Mouse (Mus musculus): ENCODE measurements around the gene Cisd2.

The Cisd2 gene

DNA sequence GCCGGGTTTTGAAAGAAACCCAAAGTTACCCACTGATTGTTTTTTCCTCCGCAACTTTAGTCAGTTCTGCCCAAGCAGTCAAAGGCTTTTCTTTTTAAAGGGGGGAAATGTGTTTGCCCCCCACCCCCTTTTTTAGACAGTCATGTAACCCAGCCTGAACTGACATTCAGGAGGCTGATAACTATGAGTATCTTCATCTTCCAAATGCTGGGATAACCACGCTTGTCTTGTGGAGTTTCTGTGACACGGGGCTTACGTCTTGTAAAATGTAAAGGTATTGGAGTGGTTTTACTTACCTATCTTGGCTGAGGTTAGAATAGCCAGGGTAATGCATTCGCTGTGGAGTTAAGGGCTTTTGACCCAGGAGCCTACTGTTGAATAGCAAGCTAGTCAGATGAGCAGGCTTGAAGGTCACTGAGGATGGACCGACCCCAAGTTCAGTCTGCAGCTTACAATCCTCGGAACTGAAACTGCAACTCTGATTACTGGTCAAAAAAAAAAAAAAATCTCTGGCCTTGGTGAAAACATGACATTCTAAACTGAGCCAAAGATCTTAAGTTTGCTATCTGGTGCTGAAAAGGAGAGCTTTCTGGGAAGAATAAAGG, at the start of gene Cisd2:
Gene Cisd2, minus strand, starts transcription at position 318 of the 605 bp plus-strand sequence.
- no peak for DNase-seq

DNA sequence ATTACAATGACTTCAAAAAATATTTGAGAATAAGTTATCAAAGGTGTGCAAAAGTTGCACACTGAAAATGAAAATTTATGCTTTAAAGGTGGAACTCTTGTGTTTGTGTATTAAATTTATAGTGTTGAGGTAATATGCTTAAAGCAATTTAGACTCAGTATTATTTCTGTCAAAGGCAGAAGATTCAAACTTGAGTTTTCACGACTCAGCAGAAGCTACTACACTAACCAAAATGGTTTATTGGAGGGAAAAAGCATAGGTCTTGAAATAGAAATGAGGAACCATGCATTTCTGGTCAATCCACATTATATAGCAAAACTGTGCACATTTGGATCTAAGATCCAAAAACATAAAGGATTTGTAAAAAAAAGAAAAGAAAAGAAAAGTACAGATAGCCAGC, 47.1 kb upstream of the Cisd2 start:
- no peak for DNase-seq

DNA sequence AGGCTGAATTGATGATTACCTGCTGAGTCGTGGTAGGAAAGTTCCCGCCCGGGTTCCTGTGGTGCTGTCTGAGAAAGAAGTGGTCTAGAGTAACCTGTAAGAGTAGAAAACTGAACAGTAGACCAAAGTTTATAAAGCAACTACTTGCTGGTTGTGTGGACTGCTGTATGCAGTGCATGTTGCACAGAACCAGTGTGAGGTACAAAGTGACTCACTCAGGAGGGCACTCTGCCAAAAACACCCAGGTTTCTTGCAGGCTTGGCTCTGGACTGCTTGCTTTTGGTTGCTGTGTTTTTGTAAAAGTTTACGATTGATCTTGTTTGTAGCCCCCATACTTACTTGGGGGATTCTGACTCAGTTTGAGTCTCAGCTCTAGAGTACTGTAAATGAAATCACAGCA, 46.2 kb upstream of the Cisd2 start:
- no peak for DNase-seq

DNA sequence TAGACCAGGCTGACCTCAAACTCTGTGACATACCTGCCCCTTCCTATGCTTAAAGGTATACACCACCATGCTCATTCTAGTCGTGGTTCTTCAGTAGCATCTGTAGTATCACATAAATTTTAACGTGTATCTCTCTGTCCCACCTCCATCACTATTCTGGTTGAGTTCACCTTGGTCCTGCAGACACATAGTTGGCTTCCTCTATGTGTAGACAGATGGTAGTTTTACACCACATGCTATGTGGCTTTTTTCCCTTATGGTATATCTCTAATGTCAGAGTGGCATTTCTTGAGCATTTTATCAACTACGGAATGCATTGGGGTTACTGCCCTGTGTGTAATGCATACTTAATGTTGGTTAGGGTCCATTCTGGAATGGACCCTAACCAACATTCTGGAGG, 45.4 kb upstream of the Cisd2 start:
- no peak for DNase-seq

DNA sequence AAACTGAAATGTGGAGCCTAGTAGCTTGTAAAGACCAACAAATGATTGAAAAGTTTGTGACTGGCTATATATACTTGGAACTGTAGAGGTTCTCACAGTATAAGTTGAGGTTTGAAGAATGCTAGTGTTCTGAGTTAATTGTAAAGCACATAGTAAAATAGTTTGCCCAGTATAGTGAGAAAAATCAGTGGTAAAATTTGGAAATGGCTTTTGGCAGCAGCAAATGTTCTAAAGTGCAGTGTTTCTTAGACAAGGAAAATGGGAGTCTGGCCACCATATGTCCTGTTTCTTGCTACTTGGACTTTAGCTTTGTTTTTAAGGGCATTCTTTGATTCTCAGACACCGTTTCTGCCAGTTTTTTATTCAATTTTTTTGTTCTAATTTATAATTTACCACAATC, 44.7 kb upstream of the Cisd2 start:
- DNase-seq, result no peak

DNA sequence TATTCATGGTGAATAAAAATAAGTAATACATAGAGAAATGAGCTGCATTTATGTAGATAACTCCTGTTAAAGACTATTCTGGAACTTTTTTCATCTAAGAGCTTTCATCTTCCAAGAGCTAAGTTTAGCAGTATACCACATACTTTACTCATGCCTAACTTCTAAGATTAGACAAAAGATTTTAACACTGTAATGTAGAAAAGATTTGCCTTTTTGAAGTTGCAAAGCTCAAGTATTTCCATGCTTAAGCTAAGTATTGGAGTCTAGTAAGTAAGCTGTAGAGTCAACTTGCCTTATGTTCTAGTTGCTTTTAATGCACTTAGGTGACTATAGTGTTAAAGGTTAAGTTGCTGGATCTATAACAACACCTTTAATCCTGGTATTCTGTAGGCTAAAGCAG, 35.3 kb upstream of the Cisd2 start:
- DNase-seq, result no peak

DNA sequence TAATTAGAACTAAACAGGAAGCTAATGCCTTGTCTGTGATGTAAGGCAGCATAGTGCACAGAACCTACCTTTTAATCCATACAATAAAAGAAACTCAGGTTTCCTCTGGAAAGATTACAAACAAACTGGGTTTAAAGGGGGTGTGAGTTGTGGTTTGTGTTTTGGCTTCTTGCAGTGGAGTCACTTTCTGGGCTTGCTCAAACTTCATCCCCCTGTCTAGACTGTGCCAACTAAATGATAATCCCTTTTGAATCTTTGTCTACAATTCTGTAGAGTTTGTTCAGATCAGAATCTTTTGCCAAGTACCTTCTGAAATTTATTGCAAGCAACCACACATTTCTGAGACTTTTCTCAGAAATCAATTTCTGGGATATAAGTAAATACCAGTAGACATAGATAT, 21.2 kb upstream of the Cisd2 start:
- DNase-seq, result no peak

DNA sequence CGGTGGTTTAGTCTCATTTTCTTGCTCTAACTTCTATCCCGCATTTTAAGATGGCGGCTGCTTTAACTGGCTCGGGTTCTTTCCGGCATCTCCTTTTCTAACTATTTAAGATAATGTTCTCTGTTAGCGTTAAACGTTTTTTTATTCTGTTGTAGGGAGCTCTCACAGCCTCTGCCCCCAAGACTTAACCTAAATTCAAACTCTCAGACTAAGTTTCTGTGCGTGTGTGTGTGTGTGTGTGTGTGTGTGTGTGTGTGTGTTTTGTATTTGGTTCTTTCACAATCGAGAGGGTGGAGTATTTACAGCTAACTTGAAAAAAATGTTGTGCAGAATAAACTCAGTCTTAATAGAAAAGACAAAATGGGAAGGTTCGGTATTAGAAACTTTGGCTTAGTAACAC, 16.9 kb upstream of the Cisd2 start:
- no peak for DNase-seq

DNA sequence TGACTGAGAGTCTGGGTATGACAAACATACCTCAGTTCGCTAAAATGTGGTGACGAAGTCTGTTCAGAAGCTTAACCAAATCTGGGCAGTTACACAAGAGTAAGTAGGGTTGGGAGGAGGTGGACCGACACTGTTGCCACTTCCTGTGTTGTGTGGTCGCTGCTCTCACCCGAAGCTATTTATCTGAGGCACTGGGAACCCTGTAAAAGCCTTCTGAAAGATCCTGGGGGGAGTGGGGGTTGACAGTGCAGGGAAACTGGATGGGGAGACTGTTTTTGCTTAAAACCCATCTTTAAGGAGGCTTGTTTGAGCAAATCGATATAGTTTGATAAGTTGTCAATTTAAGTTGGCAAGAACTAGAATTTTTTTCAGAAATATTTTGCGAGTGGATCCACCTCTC, 16.5 kb upstream of the Cisd2 start:
- DNase-seq, result peak; percentile 66

DNA sequence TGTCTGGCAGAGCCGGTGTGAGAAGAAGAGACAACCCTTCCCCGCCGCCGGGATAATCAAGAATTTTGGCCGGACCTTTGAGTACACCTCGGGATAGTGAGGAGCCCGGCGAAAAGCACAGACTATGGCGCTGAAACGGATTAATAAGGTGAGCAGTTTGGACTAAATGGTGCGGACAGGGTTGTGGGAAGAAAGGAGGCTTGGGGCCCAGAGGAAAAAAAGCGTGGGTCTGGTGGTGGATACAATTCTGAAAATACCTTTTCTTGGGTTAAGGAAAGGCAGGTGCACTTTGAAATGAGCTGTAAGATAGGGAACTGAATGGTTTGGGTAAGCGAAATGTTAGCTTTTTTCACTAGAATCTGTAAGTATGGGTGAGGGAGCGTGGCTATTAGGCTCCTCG, 15.9 kb upstream of the Cisd2 start:
- DNase-seq, result no peak

DNA sequence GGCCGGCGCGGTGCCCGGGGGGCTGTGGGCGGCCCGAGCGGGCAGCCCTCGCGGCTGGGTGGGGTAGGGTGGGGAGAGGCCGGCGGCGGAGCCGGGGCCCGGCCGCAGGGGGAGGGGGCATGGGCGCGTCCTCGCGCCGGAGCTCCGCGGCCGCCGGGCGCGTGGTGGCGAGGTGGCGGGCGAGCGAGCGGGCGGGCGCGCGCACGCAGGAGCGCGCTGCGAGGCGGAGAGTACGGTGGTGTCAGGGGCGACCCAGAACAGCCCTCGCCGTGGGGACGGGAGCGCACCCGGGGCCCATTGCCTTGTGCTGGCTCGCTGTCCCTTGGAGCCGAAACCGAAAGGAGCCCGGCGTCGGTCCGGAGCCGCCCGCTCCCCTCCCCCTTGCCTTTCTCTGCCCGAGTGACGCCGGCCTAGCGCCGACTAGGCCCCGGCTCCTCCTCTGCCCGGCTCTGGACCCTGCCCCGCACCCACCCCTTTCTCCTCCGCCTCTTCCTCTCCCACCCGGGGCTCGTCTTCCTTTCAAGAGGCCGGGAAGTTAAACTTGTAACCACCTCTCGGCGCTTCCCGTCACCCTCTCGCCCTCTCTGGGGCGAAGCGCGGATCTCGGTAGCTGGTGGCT, 15.3 kb upstream of the Cisd2 start:
- DNase-seq, result peak; percentile 85

DNA sequence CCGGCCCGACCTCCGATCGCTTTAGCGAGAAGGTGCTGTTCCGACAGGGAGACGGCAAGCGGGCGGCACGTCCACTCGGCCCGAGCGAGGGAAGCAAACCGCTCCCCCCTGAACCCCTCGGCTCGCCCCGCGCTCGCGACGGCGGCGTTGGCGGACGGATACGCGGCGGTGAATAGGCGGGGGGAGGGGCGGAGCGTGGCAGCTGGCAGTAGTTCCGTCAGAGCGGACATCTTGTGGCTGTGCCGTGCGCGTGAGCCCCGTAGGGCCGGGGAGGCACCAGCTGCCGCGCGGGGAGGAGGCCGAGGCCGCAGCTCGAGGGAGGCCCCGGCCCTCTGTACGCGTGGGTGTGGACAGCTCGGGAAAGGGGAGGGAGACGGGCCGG, 14.8 kb upstream of the Cisd2 start:
- peak; percentile 91 for DNase-seq

DNA sequence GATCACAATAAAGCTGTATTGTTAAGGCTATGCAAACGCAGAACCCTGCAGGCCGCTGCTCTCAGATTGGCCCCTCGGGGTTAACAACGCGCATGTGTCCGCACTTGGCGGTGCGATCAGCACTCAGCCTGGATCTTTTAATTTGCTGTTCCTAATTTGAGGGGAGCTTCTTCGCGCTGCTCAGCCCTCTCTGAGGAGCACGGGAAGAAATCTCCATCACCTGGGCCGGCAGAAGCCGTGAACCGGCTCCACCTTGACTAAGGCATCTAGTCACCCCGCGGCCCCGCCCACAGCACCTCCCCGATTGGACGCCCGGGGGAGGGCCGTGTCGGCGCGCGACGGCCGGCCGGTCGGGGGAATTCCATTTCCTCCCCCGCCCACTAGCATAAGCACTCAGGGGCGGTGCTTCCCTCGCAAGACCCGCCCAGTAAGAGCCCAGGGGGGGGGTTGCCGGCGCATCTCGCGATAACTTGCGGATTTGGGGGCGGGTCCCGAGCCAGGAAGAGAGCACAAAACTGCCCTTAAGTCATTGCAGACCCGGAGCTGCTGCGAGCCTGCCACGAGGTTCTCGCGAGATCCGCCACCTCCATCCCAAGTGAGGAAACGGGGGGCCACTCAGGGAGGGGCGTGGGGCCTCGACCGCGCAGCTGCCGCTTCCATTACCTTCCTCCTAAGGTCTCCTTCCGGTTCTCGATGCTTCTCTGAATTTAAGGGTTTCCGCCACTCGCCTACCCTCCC, 14.2 kb upstream of the Cisd2 start, which contains the start of gene Ube2d3:
Gene Ube2d3, plus strand, starts transcription at position 392 of the 738 bp plus-strand sequence.
- peak; percentile 99 for DNase-seq

DNA sequence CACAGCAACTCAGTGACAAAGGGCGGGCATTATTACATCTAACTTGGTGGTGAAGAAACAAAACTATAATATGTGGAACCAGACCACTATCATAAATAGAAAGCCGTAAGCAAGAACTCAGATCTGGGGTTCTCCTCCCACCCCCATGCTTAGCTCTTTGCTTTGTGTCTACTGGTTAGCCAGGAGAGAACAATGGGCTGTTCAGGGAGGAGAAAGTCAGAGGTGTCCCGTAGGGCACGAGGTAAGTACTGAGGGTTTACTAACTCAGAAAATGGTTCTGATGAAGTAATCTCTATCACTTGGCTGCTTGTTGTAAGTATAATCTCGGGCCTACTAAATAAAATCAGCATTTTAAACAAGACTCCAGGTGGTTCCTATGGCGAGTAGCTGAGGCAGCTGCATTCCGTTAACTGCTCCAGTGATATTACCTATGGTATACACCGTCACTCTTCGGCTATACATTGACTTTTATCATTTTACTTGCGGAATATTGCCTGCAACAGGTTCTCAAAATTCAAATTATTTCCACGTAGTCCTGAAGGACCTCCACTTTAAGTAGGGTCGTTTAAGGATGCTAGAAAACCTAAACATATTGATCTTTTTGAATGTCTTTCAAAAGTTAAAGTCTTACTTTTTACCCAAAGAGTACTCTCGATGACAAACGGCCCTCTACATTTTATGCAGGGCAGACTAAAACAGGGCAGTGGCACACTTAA, 13.3 kb upstream of the Cisd2 start:
- no peak for DNase-seq

DNA sequence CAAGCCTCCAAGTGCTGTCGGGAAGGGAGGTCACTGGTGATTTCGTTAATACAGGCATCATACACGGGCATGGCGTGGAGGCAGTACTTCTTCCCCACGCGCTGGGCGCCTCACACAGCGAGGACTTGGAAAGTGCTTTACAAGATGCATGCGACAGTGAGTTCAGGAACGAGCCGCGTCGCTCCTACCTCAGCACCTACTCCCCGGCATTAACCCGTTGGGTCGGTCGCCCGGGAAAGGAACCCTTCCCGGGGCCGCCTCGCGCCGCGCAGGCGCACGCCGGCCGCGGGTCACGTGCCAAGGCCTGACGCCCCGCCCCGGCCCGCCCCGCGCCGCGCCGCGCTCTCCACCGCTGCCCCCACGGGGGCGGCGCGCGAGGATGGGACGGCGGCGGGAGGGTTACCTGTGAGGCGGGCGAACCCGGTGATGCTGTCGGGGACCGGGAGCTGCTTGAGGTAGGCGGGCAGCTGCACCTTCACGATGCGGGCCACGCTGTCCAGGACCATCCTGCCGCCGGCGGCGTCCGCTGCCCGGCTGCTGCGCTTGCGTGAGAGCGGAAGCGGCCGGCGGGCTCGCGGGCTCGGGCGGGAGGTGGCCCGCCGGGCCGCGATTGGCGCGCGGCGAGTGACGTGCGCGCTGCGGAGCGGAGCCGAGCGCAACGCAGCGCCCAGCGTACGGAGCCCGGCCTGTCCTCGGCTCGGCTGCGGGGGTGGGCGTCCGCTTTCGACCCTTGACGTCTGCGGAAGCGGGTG, 693 bp downstream of the Cisd2 start:
- peak; percentile 91 for DNase-seq

DNA sequence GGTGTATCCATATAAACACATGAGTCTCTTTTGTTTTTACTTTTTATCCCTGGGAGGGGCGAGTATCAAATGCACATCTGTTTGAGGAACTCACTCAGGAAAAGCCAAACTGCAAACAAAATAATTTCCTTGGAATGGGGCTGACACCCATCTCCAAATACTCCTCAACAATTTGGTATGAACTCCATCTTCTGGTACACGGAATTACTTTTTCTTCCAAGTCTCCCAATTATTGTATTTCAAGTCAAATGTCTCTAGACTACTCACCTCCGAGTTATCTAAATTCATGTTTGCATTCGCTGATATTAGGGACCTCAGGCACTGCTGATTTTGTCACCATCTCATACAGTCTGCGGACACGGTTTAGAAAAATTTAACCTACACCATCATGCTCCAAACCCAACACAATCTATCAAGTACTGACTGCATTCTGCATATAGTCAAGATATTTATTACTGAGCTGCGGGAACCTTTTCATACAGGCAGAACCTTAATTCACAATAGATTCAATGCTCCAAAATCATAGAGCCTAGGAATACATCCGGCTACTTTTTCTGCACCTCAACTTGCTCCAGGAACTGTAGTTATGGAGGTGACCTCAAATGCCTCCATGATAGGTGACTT, 1.4 kb downstream of the Cisd2 start:
- DNase-seq, result no peak

DNA sequence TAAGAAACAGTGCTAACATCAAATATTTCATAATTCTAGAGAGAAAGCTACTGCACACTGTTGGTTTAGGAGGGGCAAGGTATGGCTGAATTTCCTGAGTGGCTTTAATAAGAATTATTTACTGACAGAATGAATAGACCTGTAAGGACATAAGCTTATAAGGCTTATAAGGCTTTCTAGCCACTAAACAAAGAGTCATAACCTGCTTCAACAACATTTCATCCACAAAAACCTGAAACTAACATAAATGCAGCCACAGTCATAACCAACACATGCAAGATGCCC, 2.5 kb downstream of the Cisd2 start:
- no peak for DNase-seq

DNA sequence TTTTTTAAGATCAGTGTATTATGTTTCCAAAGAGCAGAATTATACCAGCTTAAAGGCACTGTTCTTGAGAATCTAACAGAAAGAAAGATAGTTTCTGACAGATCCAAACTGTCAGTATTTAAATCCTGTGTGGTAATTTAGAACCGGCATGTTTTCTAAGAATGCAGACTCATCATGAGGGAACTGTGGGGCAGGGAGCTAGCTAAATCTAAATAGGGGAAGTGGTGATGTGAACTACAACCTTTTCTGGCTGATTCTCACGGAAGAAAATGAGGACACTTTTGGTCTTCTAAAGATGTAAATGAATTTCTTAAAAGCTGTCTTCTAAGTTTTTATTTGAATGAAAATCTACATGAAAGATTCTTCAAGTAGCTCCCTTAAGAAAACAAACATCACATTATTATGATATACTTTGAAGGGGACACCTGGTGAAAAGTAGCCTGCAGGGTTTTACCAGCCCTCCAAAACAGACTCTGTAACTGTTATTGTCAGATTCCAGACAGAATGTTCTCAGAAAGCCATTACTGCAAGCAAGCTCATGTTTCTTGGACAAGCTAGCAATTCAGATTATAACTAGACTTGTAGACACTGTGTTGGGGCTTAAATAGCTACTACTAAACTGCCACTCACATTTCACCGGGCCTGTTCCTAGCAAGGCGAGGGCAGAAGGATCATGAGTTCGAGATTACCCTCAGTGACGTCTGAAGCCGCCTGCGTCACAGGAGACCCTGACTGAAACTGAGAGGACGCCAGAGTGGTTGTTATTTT, 3.0 kb downstream of the Cisd2 start:
- no peak for DNase-seq

DNA sequence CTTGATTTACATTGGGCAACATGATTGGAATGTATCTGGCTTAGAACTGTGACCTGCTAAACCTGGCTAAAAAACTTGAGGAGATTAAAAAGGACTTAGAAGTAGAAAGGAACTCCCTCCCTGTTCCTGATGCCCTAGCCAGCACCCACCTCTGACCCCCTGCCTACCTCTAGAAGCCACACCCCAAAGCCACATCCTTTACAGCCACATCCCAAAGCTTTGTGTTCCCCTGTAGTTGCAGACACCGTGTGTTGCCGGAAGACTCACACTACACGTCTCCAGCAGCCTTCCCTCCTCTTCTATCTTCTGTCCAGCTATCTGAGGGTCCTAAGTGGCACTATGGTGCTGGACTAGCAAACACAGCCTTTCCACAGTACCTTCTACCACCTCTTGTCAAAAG, 5.9 kb downstream of the Cisd2 start:
- no peak for DNase-seq

DNA sequence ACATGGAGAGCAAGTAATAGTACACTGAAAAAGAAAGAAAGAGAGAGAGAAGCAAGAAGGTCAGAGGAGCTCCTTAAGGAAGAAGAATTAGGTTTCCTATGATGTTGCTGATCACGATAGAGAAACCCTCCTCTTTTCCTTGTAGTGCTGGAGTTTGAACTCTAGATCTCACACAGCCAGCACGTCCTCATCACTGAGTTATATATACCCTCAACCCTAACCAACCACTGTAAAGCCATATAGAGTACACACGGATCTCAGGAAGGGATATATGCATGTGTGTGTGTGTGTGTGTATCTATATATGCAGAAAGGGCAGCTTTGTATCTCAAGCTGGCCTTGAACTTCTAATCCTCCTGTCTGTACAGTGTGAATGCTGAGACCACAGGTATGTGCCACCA, 6.5 kb downstream of the Cisd2 start:
- DNase-seq, result no peak

DNA sequence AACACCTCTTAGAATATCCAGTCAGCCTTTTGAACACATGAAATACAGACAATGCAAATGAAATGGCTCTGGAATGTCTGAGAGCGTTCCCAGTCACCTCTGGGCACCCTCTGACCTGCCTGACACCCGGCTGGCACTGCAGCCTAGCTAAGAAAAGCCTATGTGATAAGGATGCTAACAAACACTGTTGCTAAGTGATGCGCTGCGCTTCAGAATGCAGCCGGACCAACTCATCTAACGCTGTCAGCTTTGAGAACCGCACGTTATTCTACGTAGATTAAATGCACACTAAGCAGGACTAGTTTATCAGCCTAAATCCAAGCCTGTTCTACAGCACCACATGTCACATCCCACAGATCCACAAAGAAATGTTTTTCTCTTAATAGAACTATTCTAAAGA, 11.9 kb downstream of the Cisd2 start:
- DNase-seq, result no peak

DNA sequence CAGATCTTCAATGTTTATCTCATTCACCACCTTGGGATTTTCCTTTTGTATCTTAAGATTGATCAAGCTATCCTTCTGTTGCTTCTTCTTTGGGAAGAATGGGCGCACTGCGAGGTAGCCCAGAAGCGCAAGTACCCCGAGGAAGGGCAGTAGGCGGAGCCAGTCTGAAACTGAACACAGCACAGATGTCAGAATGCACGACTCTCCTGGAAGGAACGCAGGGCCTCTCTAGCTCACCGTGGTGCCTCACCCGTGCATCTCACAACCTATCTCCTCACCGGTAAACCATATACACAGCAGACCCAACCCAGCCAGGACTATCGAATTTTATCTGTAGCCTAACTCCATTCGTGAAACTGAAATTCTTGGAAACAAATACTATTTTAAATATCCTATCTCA, 12.7 kb downstream of the Cisd2 start:
- no peak for DNase-seq

Measured in liver (tissue).